Mouse (Mus musculus): Measurements from ENCODE around the gene Hdhd3. TPM values are rescaled to one million over a fixed set of nuclear protein-coding genes. Genes with fewer than 3 reads are reported as not detected.
A peak's percentile ranks its signal among the peaks of the same experiment; 100 is the strongest.

The Hdhd3 gene
- 1 to 10 TPM; 1.7 to 2.2 TPM for total RNA-seq (2021)
- long read RNA-seq, experiment 1, partial matches to known transcripts = 0 of 2 reads
- long read RNA-seq, experiment 1, other reads (novel, unspliced or antisense) = 1 of 2 reads
- long read RNA-seq, experiment 2, transcript Hdhd3-201 (2 exons, 1,205 nt) = major isoform, 7 of 7 reads
- long read RNA-seq, experiment 2, partial matches to known transcripts = 0 of 7 reads
- long read RNA-seq, experiment 2, other reads (novel, unspliced or antisense) = 0 of 7 reads

GRCm38 (mm10) chr4:62503374-62503970 is at the start of gene Hdhd3:
TSS of gene Hdhd3 (minus strand) at chr4:62503467.
- DNase-seq = no peak

- DNase-seq = no peak
Measured at GRCm38 (mm10) chr4:62551966-62552365, 48.7 kb upstream of the Hdhd3 start.

- DNase-seq = no peak
Measured at GRCm38 (mm10) chr4:62544801-62545200, 41.5 kb upstream of the Hdhd3 start.

GRCm38 (mm10) chr4:62543782-62544181 is 40.5 kb upstream of the Hdhd3 start:
- no peak for DNase-seq

GRCm38 (mm10) chr4:62541802-62542201 is 38.5 kb upstream of the Hdhd3 start:
- DNase-seq = no peak

GRCm38 (mm10) chr4:62533729-62534128 is 30.5 kb upstream of the Hdhd3 start:
- DNase-seq = no peak

GRCm38 (mm10) chr4:62527655-62528054 is 24.4 kb upstream of the Hdhd3 start:
- DNase-seq = no peak

- DNase-seq = no peak
Measured at GRCm38 (mm10) chr4:62526256-62526655, 23.0 kb upstream of the Hdhd3 start.

GRCm38 (mm10) chr4:62525489-62525811 is 22.2 kb upstream of the Hdhd3 start:
- no peak for DNase-seq

- peak; percentile 97 for DNase-seq
Measured at GRCm38 (mm10) chr4:62524651-62525488, 21.6 kb upstream of the Hdhd3 start, which contains the start of the genes Pole3 and 4933430I17Rik. TSS of gene Pole3 (minus strand) at chr4:62525068. TSS of gene 4933430I17Rik (plus strand) at chr4:62525369.

- no peak for DNase-seq
Measured at GRCm38 (mm10) chr4:62520892-62521400, 17.7 kb upstream of the Hdhd3 start.

GRCm38 (mm10) chr4:62519849-62520233 is 16.6 kb upstream of the Hdhd3 start, which contains the start of gene Alad:
TSS of gene Alad (minus strand) at chr4:62519918.
- DNase-seq = peak; percentile 86

- no peak for DNase-seq
Measured at GRCm38 (mm10) chr4:62519122-62519848, 16.0 kb upstream of the Hdhd3 start.

GRCm38 (mm10) chr4:62518416-62519121 is 15.3 kb upstream of the Hdhd3 start:
- DNase-seq = peak; percentile 31

- no peak for DNase-seq
Measured at GRCm38 (mm10) chr4:62517538-62518415, 14.5 kb upstream of the Hdhd3 start.

- DNase-seq = no peak
Measured at GRCm38 (mm10) chr4:62517046-62517445, 13.8 kb upstream of the Hdhd3 start.

GRCm38 (mm10) chr4:62516579-62516978 is 13.3 kb upstream of the Hdhd3 start:
- DNase-seq = no peak

GRCm38 (mm10) chr4:62516079-62516478 is 12.8 kb upstream of the Hdhd3 start:
- DNase-seq = peak; percentile 55

- no peak for DNase-seq
Measured at GRCm38 (mm10) chr4:62515490-62515889, 12.2 kb upstream of the Hdhd3 start.

GRCm38 (mm10) chr4:62514995-62515394 is 11.7 kb upstream of the Hdhd3 start:
- DNase-seq = no peak
